Mouse (Mus musculus) lung, adult 2 months (tissue): ENCODE results near the gene Syt17.

Experiments used
- CTCF ChIP-seq: fragments of 200-500 bp; IDR thresholded peaks from 2 replicates; pipeline ENCODE4 v1.5.1; 2011; ENCODE audit warnings: mild to moderate bottlenecking, low read length, control low read depth; ENCODE audit not compliant: insufficient read depth
- POLR2A ChIP-seq: fragments of 200-500 bp; IDR thresholded peaks from 2 replicates; pipeline ENCODE4 v1.6.1; 2011; ENCODE audit warnings: low read depth, mild to moderate bottlenecking, control low read depth, low read length, borderline replicate concordance; ENCODE audit errors: extremely low read depth

DNA sequence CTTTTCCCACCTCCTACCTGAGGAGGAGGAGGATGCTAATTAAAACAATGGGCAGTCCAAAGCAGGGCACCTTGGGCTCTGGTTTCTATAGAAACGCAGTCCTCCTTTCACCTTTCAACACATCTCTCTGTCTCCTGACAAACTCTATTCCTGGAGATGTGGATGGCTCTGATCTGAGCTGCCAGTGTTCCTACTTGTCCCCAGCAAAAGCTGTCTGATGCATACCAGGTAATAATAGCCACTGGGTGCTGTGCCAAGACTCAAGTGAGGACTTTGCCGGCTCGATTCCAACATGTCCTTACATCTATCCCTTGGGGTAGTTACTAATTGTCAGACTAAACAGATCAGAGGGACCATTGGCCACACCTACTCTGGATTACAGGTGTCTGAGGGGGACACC lies 72.7 kb downstream of the Syt17 start:
- TF ChIP-seq CTCF: no peak
- TF ChIP-seq POLR2A: no peak
